Comparison of ENCODE assay signal across 11 mouse cellular contexts in the genomic region with DNA sequence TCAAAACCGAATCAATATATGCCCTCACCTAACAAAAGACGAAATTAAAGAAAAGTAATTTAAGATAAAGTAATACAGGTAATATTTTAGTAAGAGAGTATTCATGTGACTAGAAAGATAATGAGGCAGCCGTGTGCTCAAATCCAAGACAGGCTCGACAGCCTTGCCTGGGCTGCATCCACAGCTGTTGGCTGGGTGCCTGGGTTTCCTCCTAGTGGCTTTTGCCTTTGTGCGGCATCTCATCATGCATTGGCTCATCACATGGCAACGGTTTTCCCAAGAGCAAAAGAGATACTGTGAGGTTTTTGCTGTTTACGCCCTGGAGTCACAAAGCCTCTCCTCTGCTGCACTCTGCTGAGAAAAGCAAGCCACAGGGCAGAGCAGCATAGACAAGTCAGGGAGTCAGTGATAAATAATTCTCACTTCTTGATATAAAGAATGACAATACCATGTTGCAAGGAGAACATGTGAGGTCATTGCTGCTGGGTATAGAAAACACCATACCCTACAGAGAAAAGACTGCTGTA.
DNase-seq lines count a peak whose midpoint lies in the region; ATAC-seq and TF ChIP-seq lines count a peak whose summit lies in the region.
"Had no signal": no experiment of that assay in that cellular context is flagged by ENCODE, and none has a peak within 500 bp of the region (broad histone marks: within the 10 kb centered on the region; RNA-seq: fewer than 3 reads in every experiment).

No protein-coding gene starts in this region.

- DNase-seq in gastrocnemius, adult 2 months = peak; percentile 38
- DNase-seq in gastrocnemius, postnatal 25 days = no peak
- DNase-seq in right cerebral cortex, postnatal 10 days (ENCODE audit: low spot score in 2 of 2) = peak; percentile 57 to 80
- DNase-seq in right cerebral cortex, postnatal 36 days (ENCODE audit: low spot score in 2 of 2) = no peak
- DNase-seq in gastrocnemius, postnatal 10 days = peak; percentile 21
- DNase-seq in spleen, postnatal 10 days (ENCODE audit: low spot score in 2 of 2) = no peak
- DNase-seq in left cerebral cortex, postnatal 36 days (ENCODE audit: low spot score in 2 of 2) = no peak
- DNase-seq: liver, postnatal 0 days had no signal

- intact Hi-C loops in gastrocnemius, adult 2 months (cut with DNase I) = no loop called here
- intact Hi-C loops in left cerebral cortex, postnatal 36 days (cut with DNase I) = no loop called here

- TF ChIP-seq CTCF in gastrocnemius, adult 2 months (IDR thresholded peaks at IDR 0.05) = no peak

- no peak for ATAC-seq in CD4-positive, CD25-positive, alpha-beta regulatory T cell, adult 4 months
- ATAC-seq: liver, postnatal 0 days had no signal

- no peak overlapping the region for H3K27ac ChIP-seq in gastrocnemius, adult 2 months
- H3K27ac ChIP-seq: embryonic facial prominence, embryonic 15.5 days; heart, embryonic 15.5 days had no signal

- H3K4me3 ChIP-seq in gastrocnemius, adult 2 months = no peak overlapping the region
- H3K4me3 ChIP-seq: embryonic facial prominence, embryonic 15.5 days; heart, embryonic 15.5 days had no signal

Comparison
In these comparisons a context has a peak if more than half of its experiments do, and no peak if none do; other contexts are left out.
1. DNase-seq: peak in gastrocnemius, adult 2 months (single experiment), right cerebral cortex, postnatal 10 days (2 of 2) and gastrocnemius, postnatal 10 days (single experiment); none in gastrocnemius, postnatal 25 days (single experiment), right cerebral cortex, postnatal 36 days (0 of 2), spleen, postnatal 10 days (0 of 2) and left cerebral cortex, postnatal 36 days (0 of 2).